Mouse (Mus musculus) kidney, adult 2 months (tissue): ENCODE results near the gene Cbx1. TPM values are rescaled to one million over a fixed set of nuclear protein-coding genes. Genes with fewer than 3 reads are reported as not detected.

ENCODE experiments used
- DNase-seq: peaks from one replicate; pipeline ENCODE4 v3.0.0; 2021
- H3K27ac ChIP-seq: fragments of 200-500 bp; 2 replicates; pipeline ENCODE4 v1.5.1; 2012; ENCODE audit warnings: low read depth, low read length, control low read depth, inconsistent platforms; ENCODE audit not compliant: insufficient read depth
- H3K27me3 ChIP-seq: fragments of 200-500 bp; replicated peaks from 2 replicates; pipeline ENCODE4 v1.6.1; 2012; ENCODE audit warnings: mild to moderate bottlenecking, moderate library complexity, low read length, inconsistent platforms; ENCODE audit not compliant: control insufficient read depth, insufficient read depth
- H3K36me3 ChIP-seq: fragments of 200-500 bp; 2 replicates; pipeline ENCODE4 v1.6.1; 2012; ENCODE audit warnings: mild to moderate bottlenecking, moderate library complexity, low read length, inconsistent platforms; ENCODE audit not compliant: control insufficient read depth, insufficient read depth
- H3K4me1 ChIP-seq: fragments of 200-500 bp; 2 replicates; pipeline ENCODE4 v1.6.1; 2011; ENCODE audit warnings: low read length; ENCODE audit not compliant: control insufficient read depth, insufficient read depth
- H3K4me3 ChIP-seq: fragments of 200-500 bp; 2 replicates; pipeline ENCODE4 v1.5.1; 2011; ENCODE audit warnings: mild to moderate bottlenecking, low read depth, low read length, control low read depth; ENCODE audit not compliant: insufficient read depth
- CTCF ChIP-seq: fragments of 200-500 bp; conservative IDR thresholded peaks from 2 replicates; pipeline ENCODE4 v1.5.1; 2011; ENCODE audit warnings: low read depth, mild to moderate bottlenecking, control low read depth, low read length, moderate library complexity, mixed read lengths; ENCODE audit not compliant: insufficient read depth, insufficient read length
- POLR2A ChIP-seq: fragments of 200-500 bp; IDR thresholded peaks from one replicate; pipeline ENCODE4 v1.6.1; 2011; ENCODE audit warnings: low read depth, low read length, control low read depth
- WGBS: fragments of 180-500 bp; shearing (Covaris S2); methylation state at CpG from one replicate; pipeline ENCODE4 v1.1.7; 2018; 5-methylcytosine and 5-hydroxymethylcytosine counted together
- polyA plus RNA-seq: library from polyadenylated mRNA; depleted of rRNA; stranded (reverse); fragments of >200 nt; gene quantifications from 2 replicates; pipeline ENCODE4 v1.2.3, GENCODE M21; 2012

Cbx1 gene
- polyA plus RNA-seq, 1 experiment, result 18.7 TPM

DNA sequence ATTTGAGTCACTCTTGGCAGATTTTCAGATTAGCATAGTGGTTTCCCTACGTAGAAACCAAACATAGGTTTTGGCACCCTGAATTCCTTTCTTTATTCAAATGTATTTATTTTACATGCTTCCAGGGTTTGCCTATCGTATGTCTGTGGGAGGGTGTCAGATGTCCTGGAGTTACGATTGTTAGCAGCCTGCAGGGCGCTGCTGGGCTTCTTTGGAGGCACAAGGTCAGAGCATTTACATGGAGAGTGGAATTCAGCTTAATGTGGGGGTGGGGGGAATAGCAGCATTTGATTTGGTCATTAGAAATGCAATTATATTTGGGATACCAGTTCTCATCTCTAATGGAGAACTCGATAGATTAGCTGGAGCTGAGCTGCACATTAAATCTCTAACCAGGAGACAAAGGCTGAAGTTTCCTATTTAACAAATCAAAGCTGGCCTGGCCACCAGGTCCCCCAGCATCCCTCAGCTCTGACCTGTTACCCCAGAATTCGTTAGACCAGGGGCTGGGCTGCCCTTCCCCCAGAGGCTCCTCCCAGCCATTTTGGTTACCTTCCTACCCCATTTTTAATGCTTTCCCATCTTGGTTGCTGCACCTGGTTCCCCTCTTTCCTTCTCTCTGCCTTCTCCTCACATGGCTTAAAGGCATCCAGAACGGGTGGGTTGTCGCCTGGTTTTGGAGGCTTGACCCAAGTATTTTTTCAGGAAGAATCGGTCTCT is 2.0 kb upstream of the Cbx1 start:
- WGBS, result 62% methylated on average over 9 of the region's 9 CpGs
- no peak overlapping the region for H3K4me3 ChIP-seq

DNA sequence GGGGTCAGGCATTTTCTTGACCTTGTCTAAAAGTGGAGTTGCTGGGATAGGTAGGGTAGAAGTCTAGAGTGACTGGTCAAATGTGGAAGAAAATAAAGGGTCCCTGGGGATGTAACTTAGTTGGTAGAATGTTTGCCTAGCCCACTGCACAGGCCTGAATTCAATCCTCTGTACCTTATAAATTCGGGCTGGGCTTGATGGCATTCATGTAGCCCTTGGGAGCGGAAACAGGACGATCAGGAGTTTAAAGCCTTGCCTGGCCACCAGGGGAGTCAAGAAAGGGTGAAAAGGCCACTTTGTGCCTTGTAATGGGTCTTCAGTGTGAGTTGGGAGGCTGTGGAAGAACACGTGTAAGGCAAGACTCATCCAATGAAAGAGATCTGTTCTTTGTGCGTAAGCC is 1.1 kb downstream of the Cbx1 start:
- no peaks in the 10 kb centered on the region for H3K27me3 ChIP-seq
- no peak overlapping the region for H3K27ac ChIP-seq
- 13% methylated on average over 5 of the region's 5 CpGs for WGBS
- peaks cover 6% of the 10 kb centered on the region for H3K4me1 ChIP-seq
- no peak for TF ChIP-seq CTCF
- no peak for TF ChIP-seq POLR2A
- no peaks in the 10 kb centered on the region for H3K36me3 ChIP-seq
- peak overlapping the region; percentile 90 for H3K4me3 ChIP-seq
- DNase-seq, result no peak

More for the DNA sequence above, 2.0 kb upstream of the Cbx1 start:
- H3K27ac ChIP-seq, result no peak overlapping the region
- H3K36me3 ChIP-seq, result no peaks in the 10 kb centered on the region
- TF ChIP-seq CTCF (no peak), POLR2A (no peak)
- no peak for DNase-seq
- peaks cover 6% of the 10 kb centered on the region for H3K4me1 ChIP-seq
- no peaks in the 10 kb centered on the region for H3K27me3 ChIP-seq

DNA sequence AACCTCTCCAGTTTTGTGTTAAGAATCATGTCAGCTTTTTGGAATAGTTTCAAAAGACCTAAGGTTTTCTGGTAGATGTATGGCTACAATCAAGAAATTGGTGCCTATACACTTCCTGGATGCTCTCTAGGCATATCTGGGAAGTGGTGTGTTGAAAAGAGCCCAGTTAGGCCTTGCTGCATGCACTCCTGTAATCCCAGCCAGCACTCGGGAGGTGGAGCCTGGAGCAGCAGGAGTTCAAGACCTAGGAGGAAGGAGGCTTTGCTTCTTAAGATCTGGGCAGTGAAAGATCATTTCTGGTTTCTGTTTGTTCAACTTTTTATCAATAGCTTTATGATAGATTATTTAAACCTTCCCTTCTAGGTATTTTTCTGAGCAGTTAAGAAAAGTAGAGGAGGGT is 1.8 kb downstream of the Cbx1 start:
- H3K4me3 ChIP-seq, result no peak overlapping the region
- no peak for TF ChIP-seq POLR2A
- TF ChIP-seq CTCF, result no peak
- H3K4me1 ChIP-seq, result peaks cover 6% of the 10 kb centered on the region
- no peak overlapping the region for H3K27ac ChIP-seq
- no peaks in the 10 kb centered on the region for H3K36me3 ChIP-seq
- H3K27me3 ChIP-seq, result no peaks in the 10 kb centered on the region
- DNase-seq, result no peak
- 15% methylated on average over 1 of the region's 1 CpGs for WGBS

DNA sequence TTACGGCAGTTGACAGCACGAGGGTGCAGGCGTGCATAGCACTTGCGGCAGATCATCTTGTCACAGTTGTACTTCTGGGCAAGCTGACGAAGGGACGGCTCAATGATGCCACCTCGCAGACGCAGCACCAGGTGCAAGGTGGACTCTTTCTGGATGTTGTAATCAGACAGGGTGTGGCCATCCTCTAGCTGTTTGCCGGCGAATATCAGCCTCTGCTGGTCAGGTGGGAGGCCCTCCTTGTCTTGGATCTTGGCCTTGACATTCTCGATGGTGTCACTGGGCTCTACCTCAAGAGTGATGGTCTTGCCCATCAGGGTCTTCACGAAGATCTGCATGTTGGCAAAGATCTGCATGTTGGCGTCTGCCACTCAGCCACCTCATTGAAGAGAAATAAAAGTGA is 6.6 kb downstream of the Cbx1 start:
- 93% methylated on average over 13 of the region's 13 CpGs for WGBS
- no peaks in the 10 kb centered on the region for H3K27me3 ChIP-seq

DNA sequence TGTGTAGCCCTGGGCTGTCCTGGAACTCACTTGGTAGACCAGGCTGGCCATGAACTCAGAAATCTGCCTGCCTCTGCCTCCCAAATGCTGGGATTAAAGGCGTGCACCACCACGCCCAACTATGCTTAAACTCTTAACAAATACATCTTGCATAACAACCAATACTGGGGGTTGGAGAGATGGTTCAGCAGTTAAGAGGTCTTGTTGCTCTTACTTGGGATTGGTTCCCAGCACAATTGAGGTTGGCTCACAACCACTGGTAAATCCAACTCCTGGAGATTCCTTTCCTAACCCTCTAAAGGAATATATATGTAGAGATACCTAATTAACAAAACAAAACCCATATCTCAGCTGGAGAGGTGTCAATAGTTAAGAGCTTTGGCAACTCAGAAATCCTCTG is 7.2 kb downstream of the Cbx1 start:
- no peaks in the 10 kb centered on the region for H3K4me1 ChIP-seq

More for the DNA sequence above, 6.6 kb downstream of the Cbx1 start:
- Histone ChIP-seq H3K27ac (no peak overlapping the region), H3K4me3 (no peak overlapping the region), H3K4me1 (no peaks in the 10 kb centered on the region), H3K36me3 (no peaks in the 10 kb centered on the region)
- no peak for DNase-seq
- TF ChIP-seq CTCF, result no peak
- TF ChIP-seq POLR2A, result no peak

GRCm38 (mm10) chr11:96796586-96796985 is 7.7 kb downstream of the Cbx1 start:
- 11% methylated on average over 1 of the region's 1 CpGs for WGBS
- no peak overlapping the region for H3K4me3 ChIP-seq
- no peak overlapping the region for H3K27ac ChIP-seq
- H3K4me1 ChIP-seq, result no peaks in the 10 kb centered on the region
- no peaks in the 10 kb centered on the region for H3K27me3 ChIP-seq
- TF ChIP-seq CTCF (0 out of 2 replicates have a peak, but pooled peaks have one; percentile 14), POLR2A (no peak)
- no peaks in the 10 kb centered on the region for H3K36me3 ChIP-seq
- DNase-seq, result no peak

More for the DNA sequence above, 7.2 kb downstream of the Cbx1 start:
- no peaks in the 10 kb centered on the region for H3K36me3 ChIP-seq
- no peaks in the 10 kb centered on the region for H3K27me3 ChIP-seq
- no peak overlapping the region for H3K4me3 ChIP-seq
- DNase-seq, result no peak
- TF ChIP-seq CTCF (no peak), POLR2A (no peak)
- H3K27ac ChIP-seq, result no peak overlapping the region
- 100% methylated on average over 2 of the region's 2 CpGs for WGBS

DNA sequence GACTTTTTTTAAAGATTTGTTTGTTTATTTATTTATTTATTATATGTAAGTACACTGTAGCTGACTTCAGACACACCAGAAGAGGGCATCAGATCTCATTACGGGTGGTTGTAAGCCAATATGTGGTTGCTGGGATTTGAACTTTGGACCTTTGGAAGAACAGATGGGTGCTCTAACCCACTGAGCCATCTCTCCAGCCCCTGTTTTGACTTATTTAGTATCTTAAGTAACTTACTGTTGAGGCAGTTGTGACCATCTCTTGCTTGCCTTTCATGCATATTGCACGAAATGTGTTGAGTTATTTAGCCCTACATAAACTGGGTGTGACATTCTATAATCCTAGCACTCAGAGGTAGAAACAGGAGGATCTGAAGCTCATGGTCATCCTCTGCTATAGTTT is 10.6 kb downstream of the Cbx1 start:
- Histone ChIP-seq H3K27ac (no peak overlapping the region), H3K4me3 (no peak overlapping the region), H3K27me3 (no peaks in the 10 kb centered on the region), H3K36me3 (peaks cover 5% of the 10 kb centered on the region; the same call in 1 of the 2 replicates), H3K4me1 (no peaks in the 10 kb centered on the region)
- 85% methylated on average over 2 of the region's 2 CpGs for WGBS
- TF ChIP-seq CTCF, result no peak
- no peak for TF ChIP-seq POLR2A
- no peak for DNase-seq

DNA sequence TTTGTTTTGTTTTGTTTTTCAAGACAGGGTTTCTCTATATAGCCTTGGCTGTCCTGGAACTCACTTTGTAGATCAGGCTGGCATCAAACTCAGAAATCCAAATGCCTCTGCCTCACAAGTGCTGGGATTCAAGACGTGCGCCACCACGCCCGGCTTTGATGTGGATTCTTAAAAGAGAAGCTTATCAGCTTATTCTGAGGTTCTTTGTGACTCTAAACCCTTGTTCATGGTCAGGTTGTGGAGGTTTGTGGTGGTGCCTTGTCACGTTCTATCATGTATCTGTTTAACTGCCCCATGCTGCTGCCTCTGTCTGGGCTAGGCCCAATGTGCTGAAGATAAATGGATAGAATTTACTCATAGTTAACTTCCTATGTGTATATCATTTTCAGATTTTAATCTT is 16.7 kb downstream of the Cbx1 start:
- WGBS, result 95% methylated on average over 5 of the region's 5 CpGs
- Histone ChIP-seq H3K27ac (no peak overlapping the region), H3K36me3 (peaks cover 10% of the 10 kb centered on the region), H3K4me3 (no peak overlapping the region), H3K27me3 (no peaks in the 10 kb centered on the region), H3K4me1 (no peaks in the 10 kb centered on the region)
- DNase-seq, result no peak
- TF ChIP-seq POLR2A (no peak), CTCF (no peak)
